Mouse (Mus musculus) testis, adult 2 months (tissue): ENCODE measurements at regions not wholly inside any gene's neighbourhood (a gene's known extent, or its start where the extent isn't known, plus 50 kb on each side); places are given as distances from the start of the nearest gene placed in this dataset.
"Not testable (repeated sequence)": the region's sequence is repeated elsewhere in the genome, so short reads cannot be mapped to it uniquely, and the experiment has no call there.

ENCODE experiments used
- H3K27ac ChIP-seq: fragments of 200-500 bp; 2 replicates; pipeline ENCODE4 v1.5.1; 2012; ENCODE audit warnings: low read depth, low read length; ENCODE audit not compliant: control insufficient read depth, insufficient read depth
- H3K27me3 ChIP-seq: fragments of 200-500 bp; 2 replicates; pipeline ENCODE4 v1.6.1; 2012; ENCODE audit warnings: mild to moderate bottlenecking, low read length, moderate library complexity; ENCODE audit not compliant: control insufficient read depth, insufficient read depth
- H3K36me3 ChIP-seq: fragments of 200-500 bp; 2 replicates; pipeline ENCODE4 v1.6.1; 2012; ENCODE audit warnings: mild to moderate bottlenecking, low read length; ENCODE audit not compliant: control insufficient read depth, insufficient read depth
- H3K4me1 ChIP-seq: fragments of 200-500 bp; 2 replicates; pipeline ENCODE4 v1.6.1; 2012; ENCODE audit warnings: low read length; ENCODE audit not compliant: control insufficient read depth, insufficient read depth
- H3K4me3 ChIP-seq: fragments of 200-500 bp; 2 replicates; pipeline ENCODE4 v1.5.1; 2012; ENCODE audit warnings: low read depth, mild to moderate bottlenecking, low read length, moderate library complexity, mixed read lengths; ENCODE audit not compliant: control insufficient read depth
- CTCF ChIP-seq: fragments of 200-500 bp; IDR thresholded peaks from 2 replicates; pipeline ENCODE4 v1.5.1; 2012; ENCODE audit warnings: low read depth, mild to moderate bottlenecking, inconsistent platforms, low read length, moderate library complexity; ENCODE audit not compliant: control insufficient read depth, insufficient read depth, insufficient replicate concordance
- POLR2A ChIP-seq: fragments of 200-500 bp; IDR thresholded peaks from 2 replicates; pipeline ENCODE4 v1.6.1; 2012; ENCODE audit warnings: low read depth, mild to moderate bottlenecking, inconsistent platforms, low read length, moderate library complexity; ENCODE audit not compliant: control insufficient read depth

GRCm38 (mm10) chr13:73069840-73070530 lies 190.3 kb upstream of the Irx4 start:
- Histone ChIP-seq H3K27ac (no peak overlapping the region), H3K4me1 (no peaks in the 10 kb centered on the region), H3K36me3 (no peaks in the 10 kb centered on the region), H3K4me3 (no peak overlapping the region), H3K27me3 (no peaks in the 10 kb centered on the region)
- TF ChIP-seq POLR2A (no peak), CTCF (no peak)

GRCm38 (mm10) chr13:73070531-73070908 lies 189.8 kb upstream of the Irx4 start:
- TF ChIP-seq POLR2A, result no peak
- no peak for TF ChIP-seq CTCF
- Histone ChIP-seq H3K4me3 (no peak overlapping the region), H3K36me3 (no peaks in the 10 kb centered on the region), H3K27ac (no peak overlapping the region), H3K4me1 (no peaks in the 10 kb centered on the region), H3K27me3 (no peaks in the 10 kb centered on the region)

- TF ChIP-seq CTCF, result no peak
- TF ChIP-seq POLR2A, result no peak
- no peak overlapping the region for H3K27ac ChIP-seq
- H3K36me3 ChIP-seq, result no peaks in the 10 kb centered on the region
- no peak overlapping the region for H3K4me3 ChIP-seq
- no peaks in the 10 kb centered on the region for H3K27me3 ChIP-seq
- no peaks in the 10 kb centered on the region for H3K4me1 ChIP-seq
These were observed 189.2 kb upstream of the Irx4 start for GRCm38 (mm10) chr13:73071032-73071431.

- Histone ChIP-seq H3K27me3 (no peaks in the 10 kb centered on the region), H3K27ac (no peak overlapping the region)
These were observed 188.1 kb upstream of the Irx4 start for GRCm38 (mm10) chr13:73071854-73072852.

GRCm38 (mm10) chr13:73077866-73078430 lies 182.3 kb upstream of the Irx4 start:
- TF ChIP-seq POLR2A (no peak), CTCF (no peak)
- no peaks in the 10 kb centered on the region for H3K4me1 ChIP-seq
- H3K36me3 ChIP-seq, result no peaks in the 10 kb centered on the region
- no peak overlapping the region for H3K27ac ChIP-seq
- no peak overlapping the region for H3K4me3 ChIP-seq
- H3K27me3 ChIP-seq, result no peaks in the 10 kb centered on the region

More at GRCm38 (mm10) chr13:73071854-73072852, 188.1 kb upstream of the Irx4 start:
- TF ChIP-seq POLR2A (no peak), CTCF (no peak)
- Histone ChIP-seq H3K4me1 (no peaks in the 10 kb centered on the region), H3K4me3 (no peak overlapping the region), H3K36me3 (no peaks in the 10 kb centered on the region)

- not testable (repeated sequence) for H3K4me3 ChIP-seq, H3K36me3 ChIP-seq, H3K27ac ChIP-seq, H3K4me1 ChIP-seq, H3K27me3 ChIP-seq
These were observed 172.5 kb upstream of the Irx4 start for GRCm38 (mm10) chr13:73087815-73088214.

- no peak for TF ChIP-seq POLR2A
- Histone ChIP-seq H3K4me3 (no peak overlapping the region), H3K36me3 (no peaks in the 10 kb centered on the region), H3K27me3 (no peaks in the 10 kb centered on the region), H3K27ac (no peak overlapping the region), H3K4me1 (no peaks in the 10 kb centered on the region)
These were observed 168.4 kb upstream of the Irx4 start for GRCm38 (mm10) chr13:73091886-73092285.
